Mouse (Mus musculus): ENCODE measurements around the gene 4930486L24Rik. TPM values are rescaled to one million over a fixed set of nuclear protein-coding genes. Genes with fewer than 3 reads are reported as not detected.
"Not testable (repeated sequence)": the region's sequence is repeated elsewhere in the genome, so short reads cannot be mapped to it uniquely, and the experiment has no call there.

Gene 4930486L24Rik
- not detected for total RNA-seq (2021)
- long read RNA-seq, experiment 1, result 0 reads
- long read RNA-seq, experiment 2, result 0 reads

DNA sequence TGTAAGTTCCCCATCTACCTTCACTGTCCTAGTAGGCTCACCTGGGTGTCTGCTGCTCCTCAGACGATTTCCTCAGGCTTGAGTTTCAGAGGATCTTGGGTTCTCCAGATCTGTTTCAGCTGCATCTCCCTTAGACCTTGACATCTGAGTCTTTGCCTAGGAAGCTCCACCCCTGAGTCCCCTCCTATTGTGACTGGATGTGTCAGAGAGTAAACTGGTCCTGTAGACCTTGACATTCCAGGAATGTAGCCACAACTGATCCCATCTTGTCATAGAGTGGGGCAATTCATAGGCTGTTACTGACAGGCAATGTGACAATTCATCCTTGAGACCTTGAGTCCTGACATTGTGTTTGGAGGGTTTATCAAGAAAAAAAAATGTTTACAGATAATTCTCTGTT is at the start of gene 4930486L24Rik:
TSS of gene 4930486L24Rik (minus strand) at position 195 of the 400 bp plus-strand sequence.
- no peak within 1 kb of the TSS for H3K4me3 ChIP-seq
- no peak within 1 kb of the TSS for H3K27ac ChIP-seq
- no peak for TF ChIP-seq CTCF (conservative IDR thresholded peaks at IDR 0.05)
- no peak for DNase-seq (ENCODE audit: low spot score in 2 of 2)

DNA sequence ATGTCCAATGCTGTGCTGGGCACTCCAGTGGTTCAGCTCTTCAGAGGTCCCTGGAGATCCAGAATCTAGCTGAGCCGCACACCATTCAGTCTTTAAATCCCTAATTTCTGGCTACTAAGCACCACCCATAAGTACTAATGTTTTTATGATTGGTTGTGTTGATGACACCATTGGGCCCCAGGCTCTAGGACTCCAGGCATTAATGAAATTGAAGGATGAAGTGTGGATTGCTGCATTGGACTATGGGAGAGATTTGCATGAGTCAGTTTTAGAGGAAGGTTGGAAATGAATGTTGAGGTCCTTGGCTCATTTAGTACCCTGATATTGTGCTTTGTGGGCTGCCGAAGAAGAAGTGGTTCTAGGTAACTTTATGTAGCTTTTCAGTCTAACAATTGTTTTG is 40.5 kb upstream of the 4930486L24Rik start, which contains the start of gene Tpbpb:
TSS of gene Tpbpb (minus strand) at position 101 of the 400 bp plus-strand sequence.
- H3K27ac ChIP-seq; H3K4me3 ChIP-seq; DNase-seq (ENCODE audit: low spot score in 2 of 2): not testable (repeated sequence)

DNA sequence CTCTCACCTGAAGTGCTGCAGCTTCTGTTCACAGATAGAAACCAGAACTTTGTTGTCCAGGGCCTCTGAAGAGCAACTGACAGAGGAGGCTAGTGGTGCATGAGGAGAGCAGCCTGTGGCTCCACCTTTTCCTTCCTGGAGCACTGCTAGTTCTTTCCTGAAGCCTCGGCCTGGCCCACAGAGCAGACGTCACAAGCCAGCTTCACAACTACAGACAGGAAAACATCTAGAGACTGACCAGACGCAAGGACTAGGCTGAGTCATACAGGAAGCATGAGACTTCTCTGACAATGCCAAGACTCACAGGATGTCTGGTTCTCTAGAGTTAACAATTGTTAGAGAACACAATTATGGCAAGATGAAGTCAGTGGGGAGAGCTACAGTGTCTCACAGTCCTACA is 33.1 kb upstream of the 4930486L24Rik start, which contains the start of gene Ctla2b:
TSS of gene Ctla2b (minus strand) at position 120 of the 400 bp plus-strand sequence.
- TF ChIP-seq CTCF (conservative IDR thresholded peaks at IDR 0.05), result no peak
- no peak for DNase-seq (ENCODE audit: low spot score in 2 of 2)
- H3K27ac ChIP-seq, result no peak within 1 kb of the TSS
- H3K4me3 ChIP-seq, result no peak within 1 kb of the TSS

DNA sequence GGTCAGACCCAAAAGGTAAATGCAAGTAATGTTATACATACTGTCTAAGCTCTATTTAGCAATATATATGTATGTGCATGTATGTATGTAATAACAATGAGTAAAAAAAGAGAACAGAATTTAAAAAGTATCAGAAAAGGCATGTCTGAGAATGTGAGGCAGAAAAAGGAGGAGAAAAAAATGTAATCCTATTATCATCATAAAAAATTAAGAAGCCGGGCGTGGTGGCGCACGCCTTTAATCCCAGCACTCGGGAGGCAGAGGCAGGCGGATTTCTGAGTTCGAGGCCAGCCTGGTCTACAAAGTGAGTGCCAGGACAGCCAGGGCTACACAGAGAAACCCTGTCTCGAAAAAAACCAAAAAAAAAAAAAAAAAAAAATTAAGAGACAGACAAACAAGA is 32.5 kb upstream of the 4930486L24Rik start, which contains the start of gene Gm49392:
TSS of gene Gm49392 (minus strand) at position 101 of the 400 bp plus-strand sequence.
- H3K27ac ChIP-seq; DNase-seq (ENCODE audit: low spot score in 2 of 2); H3K4me3 ChIP-seq: not testable (repeated sequence)

DNA sequence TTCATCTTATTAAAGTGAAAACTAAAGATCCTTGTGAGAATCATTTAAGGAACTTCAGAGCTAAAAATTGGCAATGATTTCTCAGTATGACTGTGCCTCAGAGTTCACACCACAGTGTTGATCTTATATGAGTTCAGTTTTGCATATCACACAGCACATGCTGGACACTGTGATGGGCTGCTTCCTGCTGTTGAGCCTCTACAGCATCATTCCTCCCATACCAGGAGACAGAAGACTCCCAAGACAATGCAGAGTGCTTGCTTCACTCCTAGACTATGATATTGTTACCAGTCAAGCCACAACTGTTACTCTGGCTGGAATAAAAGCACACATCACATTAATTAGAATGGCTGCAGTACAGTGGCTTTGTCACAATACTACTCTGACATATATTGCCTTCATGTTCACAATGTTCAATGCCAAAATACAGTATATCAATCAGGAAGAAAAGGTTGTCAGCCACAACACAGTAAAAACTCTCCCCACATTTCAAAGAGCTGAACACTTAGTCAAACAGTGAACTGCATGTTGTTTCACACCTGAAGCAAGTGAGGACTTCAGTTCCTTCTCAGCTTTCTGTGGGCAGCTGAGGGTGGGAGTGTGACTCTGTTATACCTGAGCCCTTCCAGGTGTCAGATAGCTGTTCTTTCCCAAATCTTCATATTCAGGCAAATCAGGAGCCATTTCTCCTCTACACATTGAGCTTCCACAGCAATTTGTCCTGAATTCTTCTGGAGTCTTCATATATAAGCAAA is 31.3 kb upstream of the 4930486L24Rik start:
- H3K27ac ChIP-seq, result no peak overlapping the region
- no peak overlapping the region for H3K4me3 ChIP-seq
- DNase-seq (ENCODE audit: low spot score in 2 of 2), result no peak
- TF ChIP-seq CTCF (conservative IDR thresholded peaks at IDR 0.05), result no peak

DNA sequence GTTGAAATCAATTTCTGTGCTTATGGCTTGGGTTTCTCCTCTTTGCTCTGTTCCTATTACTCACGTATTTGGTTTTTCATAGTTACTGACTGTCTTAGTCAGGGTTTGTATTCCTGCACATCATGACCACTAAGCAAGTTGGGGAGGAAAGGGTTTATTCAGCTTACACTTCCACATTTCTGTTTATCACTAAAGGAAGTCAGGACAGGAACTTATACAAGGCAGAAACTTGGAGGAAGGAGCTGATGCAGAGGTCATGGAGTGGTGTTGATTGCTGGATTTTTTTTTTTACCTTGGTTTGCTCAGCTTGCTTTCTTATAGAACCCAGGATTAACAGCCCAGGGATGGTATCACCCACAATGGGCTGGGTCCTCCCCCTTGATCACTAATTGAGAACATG is 28.0 kb upstream of the 4930486L24Rik start:
- no peak for TF ChIP-seq CTCF (conservative IDR thresholded peaks at IDR 0.05)
- Histone ChIP-seq H3K4me3 (no peak overlapping the region), H3K27ac (no peak overlapping the region)
- no peak for DNase-seq (ENCODE audit: low spot score in 2 of 2)

DNA sequence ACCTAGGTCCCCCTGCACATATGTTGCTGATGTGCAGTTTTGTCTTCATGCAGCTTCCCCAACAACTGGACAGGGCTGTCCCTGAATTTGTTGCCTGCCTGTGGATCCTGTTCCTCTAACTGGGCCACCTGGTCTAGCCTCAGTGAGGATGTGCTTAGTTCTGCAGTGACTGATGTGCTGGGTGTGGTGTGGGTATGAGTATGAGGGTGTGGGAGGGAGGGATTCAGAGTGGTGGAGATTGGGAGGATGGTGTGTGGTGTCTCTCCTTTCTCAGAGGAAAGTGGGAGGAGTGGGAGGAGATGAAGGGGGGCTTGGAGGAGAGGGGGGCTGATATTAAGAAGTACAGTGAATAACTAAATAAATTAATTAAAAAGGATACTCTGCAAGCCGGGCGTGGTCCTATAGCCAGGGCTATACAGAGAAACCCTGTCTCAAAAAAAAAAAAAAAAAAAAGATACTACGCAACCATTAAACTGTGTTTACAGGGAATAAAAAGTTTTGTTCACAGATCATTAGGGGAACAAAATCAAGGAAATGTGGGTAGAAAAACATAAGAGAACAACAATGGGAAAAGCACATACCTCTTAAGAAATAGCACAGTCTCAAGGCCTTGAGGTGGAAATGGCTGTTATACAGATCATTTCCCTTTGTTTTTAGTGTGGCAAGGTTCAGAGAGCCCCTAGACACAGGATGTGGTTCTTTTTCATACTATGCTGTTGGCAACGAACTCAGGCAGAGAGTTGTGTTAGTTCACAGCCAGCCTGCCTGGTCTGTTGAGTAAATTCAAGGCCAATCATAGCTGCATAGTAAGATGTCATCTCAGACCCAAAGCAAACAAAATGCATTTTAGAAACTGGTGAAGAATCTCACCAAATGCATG is 15.8 kb downstream of the 4930486L24Rik start:
- no peak for DNase-seq (ENCODE audit: low spot score in 2 of 2)
- H3K27ac ChIP-seq, result no peak overlapping the region
- H3K4me3 ChIP-seq, result no peak overlapping the region
- no peak for TF ChIP-seq CTCF (conservative IDR thresholded peaks at IDR 0.05)

DNA sequence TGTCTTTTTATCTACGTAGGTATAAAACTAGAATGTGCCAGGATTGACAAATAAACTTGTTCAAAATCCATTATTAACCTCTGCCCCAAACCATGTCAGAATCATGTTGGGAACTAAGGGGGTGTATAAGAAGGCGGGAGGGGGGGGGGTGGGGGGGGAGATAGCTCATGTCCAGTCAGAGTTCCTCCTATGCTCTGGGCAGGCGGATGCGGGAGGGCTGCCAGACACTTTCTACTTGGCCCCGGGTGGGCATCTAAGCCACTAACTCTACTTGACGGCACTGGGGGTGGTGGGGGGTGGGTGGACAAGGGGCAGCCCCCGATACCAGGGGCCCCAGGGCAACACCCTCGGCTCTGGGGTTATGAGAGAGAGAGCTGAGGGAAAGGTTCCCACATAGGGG is 21.1 kb downstream of the 4930486L24Rik start:
- Histone ChIP-seq H3K27ac (no peak overlapping the region), H3K4me3 (no peak overlapping the region)
- no peak for DNase-seq (ENCODE audit: low spot score in 2 of 2)
- TF ChIP-seq CTCF (conservative IDR thresholded peaks at IDR 0.05), result no peak

DNA sequence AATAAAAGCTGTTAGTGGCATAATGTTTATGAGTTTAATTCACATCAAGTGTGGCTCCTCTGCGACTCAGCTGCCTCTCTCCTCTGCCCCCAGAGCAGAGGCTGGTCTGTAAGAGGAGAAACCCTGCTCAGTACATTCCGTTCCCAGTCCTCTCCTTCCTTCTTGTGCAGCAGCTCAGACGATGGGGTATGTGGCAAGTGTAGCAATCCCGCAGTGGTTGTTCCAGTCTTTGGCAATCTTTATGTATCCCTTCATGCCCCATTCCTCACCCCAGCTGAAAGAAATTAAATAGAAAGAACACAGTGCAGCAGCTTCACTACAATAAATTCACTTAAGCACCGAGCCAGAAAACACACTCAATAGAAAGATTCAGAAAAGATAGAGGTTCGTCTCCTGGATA is 21.6 kb downstream of the 4930486L24Rik start:
- Histone ChIP-seq H3K27ac (no peak overlapping the region), H3K4me3 (no peak overlapping the region)
- TF ChIP-seq CTCF (conservative IDR thresholded peaks at IDR 0.05), result no peak
- DNase-seq (ENCODE audit: low spot score in 2 of 2), result no peak

DNA sequence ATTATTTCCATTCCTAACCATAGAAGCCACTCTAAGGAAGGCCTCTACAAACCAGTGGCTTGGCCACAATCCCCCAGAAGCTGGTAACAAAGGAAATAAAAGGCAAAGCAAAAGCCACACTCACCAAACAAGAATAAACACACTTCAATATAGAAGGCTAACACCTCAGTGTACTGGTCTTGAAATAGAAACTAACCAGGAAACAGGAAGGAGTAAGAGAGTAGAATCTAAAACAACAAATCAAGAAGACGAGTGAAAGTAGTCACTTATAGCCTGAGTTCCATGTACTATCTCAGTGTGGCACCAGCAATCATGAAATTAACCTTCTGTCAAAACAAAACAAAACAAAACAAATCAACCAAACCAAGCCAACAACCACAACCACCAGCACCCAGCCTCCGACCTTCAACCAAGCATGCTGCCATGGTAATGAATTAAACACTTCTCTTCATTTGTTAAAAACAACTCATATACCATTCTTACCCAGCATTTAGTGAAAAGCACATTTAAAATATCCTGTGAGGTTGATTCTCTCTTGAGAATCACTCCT is 24.8 kb downstream of the 4930486L24Rik start:
- TF ChIP-seq CTCF (conservative IDR thresholded peaks at IDR 0.05), result no peak
- no peak for DNase-seq (ENCODE audit: low spot score in 2 of 2)
- Histone ChIP-seq H3K27ac (no peak overlapping the region), H3K4me3 (no peak overlapping the region)

DNA sequence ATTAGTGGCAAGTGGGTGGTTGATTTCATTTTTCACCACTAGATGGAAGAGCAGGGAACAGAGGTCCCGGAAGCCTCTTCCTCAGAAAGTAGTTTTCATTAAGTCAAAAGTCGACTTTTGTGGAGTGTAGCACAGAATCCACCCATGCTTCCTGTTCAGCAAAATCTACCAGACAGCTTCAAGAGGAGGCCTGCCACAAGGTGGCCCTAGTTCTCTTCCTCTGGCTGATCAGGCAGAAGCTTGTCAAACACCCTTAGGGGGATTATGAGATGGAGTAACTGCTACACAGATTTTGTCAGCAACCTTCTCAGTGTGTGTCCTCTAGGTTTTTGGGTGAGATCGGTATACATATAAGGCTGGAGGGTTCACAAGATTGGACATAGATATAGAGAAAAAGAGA is 38.2 kb downstream of the 4930486L24Rik start:
- no peak for DNase-seq (ENCODE audit: low spot score in 2 of 2)
- no peak overlapping the region for H3K27ac ChIP-seq
- no peak overlapping the region for H3K4me3 ChIP-seq
- peak; percentile 55 for TF ChIP-seq CTCF (conservative IDR thresholded peaks at IDR 0.05)

DNA sequence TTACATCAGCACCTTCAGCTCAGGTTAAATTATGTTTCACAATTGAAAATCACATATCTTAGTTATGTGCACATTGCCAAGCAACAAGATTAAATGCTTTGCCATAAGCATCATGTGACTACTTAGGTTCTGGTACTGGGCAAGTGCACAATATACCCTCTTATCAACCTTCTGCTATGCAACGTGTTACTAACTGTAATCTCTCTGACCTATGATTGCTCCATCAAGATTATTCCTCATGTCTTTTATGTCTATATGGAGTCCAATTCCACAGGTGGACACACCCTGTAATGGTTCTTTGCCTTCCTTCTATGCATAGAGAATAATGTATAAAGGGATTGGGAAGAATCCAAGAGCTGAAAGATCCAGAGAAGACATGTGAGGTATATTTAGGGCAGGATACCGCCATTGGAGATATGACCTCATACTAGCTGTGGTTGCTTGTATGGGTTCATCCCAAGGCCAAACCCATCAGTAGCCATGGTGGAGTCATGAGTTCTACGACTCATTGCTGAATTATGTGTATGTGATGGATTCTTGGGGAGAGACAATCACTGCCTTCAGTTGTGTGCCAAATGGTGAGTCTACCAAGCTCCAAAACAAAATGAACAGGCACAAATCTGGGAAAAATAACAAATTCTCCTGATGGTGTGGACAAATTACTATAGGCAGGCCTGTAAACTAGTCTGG is 43.6 kb downstream of the 4930486L24Rik start:
- TF ChIP-seq CTCF (conservative IDR thresholded peaks at IDR 0.05), result no peak
- no peak for DNase-seq (ENCODE audit: low spot score in 2 of 2)
- Histone ChIP-seq H3K4me3 (no peak overlapping the region), H3K27ac (no peak overlapping the region)

All from layer of hippocampus, adult 2 months (tissue).